Mouse (Mus musculus) forebrain, embryonic 16.5 days (tissue): ENCODE results near the gene Sdr39u1. TPM values are rescaled to one million over a fixed set of nuclear protein-coding genes. Genes with fewer than 3 reads are reported as not detected.

Experiments used
- ATAC-seq: fragments of 200-750 bp; cut with Nextera tagmentation; 2 replicates; pipeline ENCODE4 v1.8.0; 2017; ENCODE audit warnings: mild to moderate bottlenecking, moderate library complexity
- H3K27ac ChIP-seq: fragments of 300-500 bp; sonication (generic); 2 replicates; pipeline ENCODE4 v1.5.1; 2014; ENCODE audit warnings: low read length, control low read depth
- H3K27me3 ChIP-seq: fragments of 300-500 bp; sonication (generic); replicated peaks from 2 replicates; pipeline ENCODE4 v1.6.1; 2014; ENCODE audit warnings: low read length; ENCODE audit not compliant: control insufficient read depth, insufficient read depth
- H3K36me3 ChIP-seq: fragments of 300-500 bp; sonication (generic); 2 replicates; pipeline ENCODE4 v1.6.1; 2014; ENCODE audit not compliant: control insufficient read depth, insufficient read depth
- H3K4me1 ChIP-seq: fragments of 300-500 bp; sonication (generic); replicated peaks from 2 replicates; pipeline ENCODE4 v1.6.1; 2014; ENCODE audit warnings: low read length; ENCODE audit not compliant: control insufficient read depth, insufficient read depth
- H3K4me2 ChIP-seq: fragments of 300-500 bp; sonication (generic); 2 replicates; pipeline ENCODE4 v1.6.1; 2014; ENCODE audit warnings: mild to moderate bottlenecking, low read length, control low read depth
- H3K4me3 ChIP-seq: fragments of 300-500 bp; sonication (generic); replicated peaks from 2 replicates; pipeline ENCODE4 v1.5.1; 2014; ENCODE audit warnings: mild to moderate bottlenecking, low read length, control low read depth
- H3K9ac ChIP-seq: fragments of 300-500 bp; sonication (generic); replicated peaks from 2 replicates; pipeline ENCODE4 v1.6.1; 2014; ENCODE audit warnings: low read depth, low read length, control low read depth
- H3K9me3 ChIP-seq: fragments of 300-500 bp; sonication (generic); 2 replicates; pipeline ENCODE4 v1.6.1; 2016; ENCODE audit warnings: low read length; ENCODE audit not compliant: control insufficient read depth
- WGBS: fragments of 180-500 bp; shearing (Covaris S2); extraction: QIAGEN DNeasy Blood & Tissue Kit; methylation state at CpG from one replicate; pipeline ENCODE4 v1.1.7; 2014; 5-methylcytosine and 5-hydroxymethylcytosine counted together
- polyA plus RNA-seq: library from polyadenylated mRNA; unstranded; fragments of >200 nt; fragmentation: Nextera tagmentation; extraction: Ambion mirVana; gene quantifications from 2 replicates; pipeline ENCODE4 v1.2.1, GENCODE M21; 2015

Gene Sdr39u1
- polyA plus RNA-seq, 1 experiment from 2014 or later: 128 TPM

GRCm38 (mm10) chr14:55863773-55864172 is 36.3 kb downstream of the Sdr39u1 start:
- Histone ChIP-seq H3K27me3 (no peaks in the 10 kb centered on the region), H3K9ac (no peak overlapping the region), H3K4me1 (peaks cover 7% of the 10 kb centered on the region; the same call in 1 of the 2 replicates), H3K36me3 (peaks cover 10% of the 10 kb centered on the region), H3K4me3 (no peak overlapping the region), H3K9me3 (no peaks in the 10 kb centered on the region), H3K27ac (no peak overlapping the region), H3K4me2 (no peak overlapping the region)
- 21% methylated on average over 7 of the region's 7 CpGs for WGBS
- peak; percentile 44; the same call in 1 of the 2 replicates for ATAC-seq

- H3K9me3 ChIP-seq: no peaks in the 10 kb centered on the region
- WGBS: 97% methylated on average over 10 of the region's 10 CpGs
- no peak for ATAC-seq
Observed at GRCm38 (mm10) chr14:55862970-55863369, 37.1 kb downstream of the Sdr39u1 start.

DNA sequence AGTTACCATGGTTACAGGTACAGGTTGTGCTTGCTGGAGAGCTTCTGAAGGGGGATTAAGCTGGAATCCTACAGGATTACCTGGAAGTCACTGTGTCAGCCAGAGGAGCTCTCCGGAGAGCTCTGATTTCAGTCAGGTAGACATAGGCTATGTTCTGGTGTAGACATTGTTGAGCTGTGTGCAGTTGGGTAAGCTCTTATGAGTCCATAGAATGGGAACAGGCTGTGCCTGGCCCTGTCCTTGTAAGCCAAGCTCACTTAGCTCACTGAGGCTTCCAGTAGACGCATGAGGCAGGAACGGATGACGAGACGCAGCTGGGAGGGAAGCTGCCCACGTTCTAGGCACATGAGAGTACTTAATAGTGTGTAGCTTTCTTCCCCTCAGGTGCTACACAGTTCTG is 37.9 kb downstream of the Sdr39u1 start:
- Histone ChIP-seq H3K4me1 (peaks cover 20% of the 10 kb centered on the region), H3K36me3 (peaks cover 5% of the 10 kb centered on the region; the same call in 1 of the 2 replicates), H3K4me2 (no peak overlapping the region), H3K9me3 (no peaks in the 10 kb centered on the region), H3K27ac (no peak overlapping the region), H3K27me3 (no peaks in the 10 kb centered on the region), H3K9ac (no peak overlapping the region), H3K4me3 (no peak overlapping the region)
- WGBS: 70% methylated on average over 6 of the region's 6 CpGs
- no peak for ATAC-seq

More at GRCm38 (mm10) chr14:55862970-55863369, 37.1 kb downstream of the Sdr39u1 start:
- Histone ChIP-seq H3K9ac (no peak overlapping the region), H3K27ac (no peak overlapping the region), H3K36me3 (peaks cover 5% of the 10 kb centered on the region; the same call in 1 of the 2 replicates), H3K4me1 (peaks cover 12% of the 10 kb centered on the region), H3K4me3 (no peak overlapping the region), H3K4me2 (no peak overlapping the region), H3K27me3 (no peaks in the 10 kb centered on the region)

GRCm38 (mm10) chr14:55857588-55857987 is 42.5 kb downstream of the Sdr39u1 start:
- Histone ChIP-seq H3K27ac (no peak overlapping the region), H3K4me3 (no peak overlapping the region), H3K4me1 (peaks cover 48% of the 10 kb centered on the region), H3K9ac (no peak overlapping the region), H3K36me3 (no peaks in the 10 kb centered on the region; the same call in 1 of the 2 replicates), H3K4me2 (no peak overlapping the region), H3K9me3 (no peaks in the 10 kb centered on the region), H3K27me3 (no peaks in the 10 kb centered on the region)
- WGBS: 77% methylated on average over 4 of the region's 4 CpGs
- ATAC-seq: no peak

- ATAC-seq: peak; percentile 11; the same call in 1 of the 2 replicates
- Histone ChIP-seq H3K9ac (peak overlapping the region; percentile 85), H3K4me1 (peaks cover 55% of the 10 kb centered on the region), H3K4me2 (peak overlapping the region; percentile 79), H3K9me3 (no peaks in the 10 kb centered on the region), H3K36me3 (no peaks in the 10 kb centered on the region; the same call in 1 of the 2 replicates), H3K27ac (peak overlapping the region; percentile 90), H3K4me3 (peak overlapping the region; percentile 84), H3K27me3 (no peaks in the 10 kb centered on the region)
- WGBS: 0% methylated on average over 4 of the region's 4 CpGs
Observed at GRCm38 (mm10) chr14:55855101-55855561, 45.0 kb downstream of the Sdr39u1 start.

DNA sequence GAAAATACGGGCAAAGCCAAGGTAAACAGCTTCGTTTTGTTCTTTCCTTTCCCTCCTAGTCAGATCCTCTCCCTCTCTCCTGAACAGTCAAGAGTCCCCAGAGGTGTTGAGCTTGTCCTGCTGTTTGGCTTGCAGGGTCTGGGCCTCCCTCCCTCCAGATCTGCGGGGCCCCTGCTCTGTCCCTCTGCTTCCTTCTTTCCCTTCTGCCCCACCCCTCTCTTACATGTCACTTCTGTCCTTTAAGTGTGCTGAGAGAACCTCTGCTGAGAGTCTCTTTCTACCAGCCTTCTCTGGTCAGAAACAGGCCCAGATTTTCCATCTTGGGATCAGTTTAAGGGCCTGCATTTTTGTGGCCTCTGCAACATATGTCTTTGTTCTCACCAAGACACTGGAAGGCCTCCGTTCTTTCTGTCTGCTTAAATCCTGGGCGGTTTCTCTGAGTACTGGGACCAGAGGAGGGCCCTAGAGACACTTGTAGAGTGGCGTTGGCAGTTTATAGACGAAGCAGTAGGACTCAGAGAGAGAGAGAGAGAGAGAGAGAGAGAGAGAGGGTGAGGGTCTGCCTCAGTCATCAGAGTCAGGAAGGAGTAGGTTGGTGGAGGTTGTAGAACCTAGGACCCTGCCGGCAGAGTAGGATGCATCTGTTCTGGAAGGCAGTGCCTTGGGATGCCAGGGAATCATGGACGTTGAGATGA is 45.5 kb downstream of the Sdr39u1 start:
- Histone ChIP-seq H3K4me2 (peak overlapping the region; percentile 79), H3K27ac (peak overlapping the region; percentile 90), H3K27me3 (no peaks in the 10 kb centered on the region), H3K36me3 (no peaks in the 10 kb centered on the region; the same call in 1 of the 2 replicates), H3K9me3 (no peaks in the 10 kb centered on the region), H3K4me3 (peak overlapping the region; percentile 84), H3K4me1 (peaks cover 55% of the 10 kb centered on the region), H3K9ac (peak overlapping the region; percentile 85)
- 0% methylated on average over 8 of the region's 9 CpGs for WGBS
- peak; percentile 22 for ATAC-seq

- Histone ChIP-seq H3K4me2 (peak within 1 kb of the TSS; percentile 79), H3K27me3 (no peaks in the 10 kb centered on the region), H3K4me1 (peaks cover 49% of the 10 kb centered on the region), H3K36me3 (no peaks in the 10 kb centered on the region; the same call in 1 of the 2 replicates), H3K4me3 (peak within 1 kb of the TSS; percentile 84), H3K9me3 (no peaks in the 10 kb centered on the region), H3K9ac (peak within 1 kb of the TSS; percentile 85), H3K27ac (peak within 1 kb of the TSS; percentile 90)
- peak; percentile 83 for ATAC-seq
- under 1% methylated on average over 32 of the region's 33 CpGs for WGBS
Observed at GRCm38 (mm10) chr14:55853621-55854285, 46.3 kb downstream of the Sdr39u1 start, which contains the start of gene Nynrin. TSS of gene Nynrin (plus strand) at chr14:55854010.

- peak overlapping the region; percentile 90 for H3K27ac ChIP-seq
- H3K4me3 ChIP-seq: peak overlapping the region; percentile 84; the same call in 1 of the 2 replicates
- peak overlapping the region; percentile 85; the same call in 1 of the 2 replicates for H3K9ac ChIP-seq
- H3K36me3 ChIP-seq: no peaks in the 10 kb centered on the region; the same call in 1 of the 2 replicates
- peak overlapping the region; percentile 79 for H3K4me2 ChIP-seq
- H3K4me1 ChIP-seq: peaks cover 44% of the 10 kb centered on the region
- WGBS: 1% methylated on average over 11 of the region's 11 CpGs
- H3K9me3 ChIP-seq: no peaks in the 10 kb centered on the region
- ATAC-seq: peak; percentile 72
- no peaks in the 10 kb centered on the region for H3K27me3 ChIP-seq
Observed at GRCm38 (mm10) chr14:55852646-55853551, 47.2 kb downstream of the Sdr39u1 start.
